Mouse (Mus musculus) ES-Bruce4 (cell line): ENCODE measurements around the gene Clnk. TPM values are rescaled to one million over a fixed set of nuclear protein-coding genes. Genes with fewer than 3 reads are reported as not detected.

ENCODE experiments used
- H3K27ac ChIP-seq: 2 replicates; pipeline ENCODE4 v1.5.1; 2012; ENCODE audit warnings: low read length, inconsistent platforms; ENCODE audit not compliant: insufficient read depth
- H3K27me3 ChIP-seq: 2 replicates; pipeline ENCODE4 v1.6.1; 2012; ENCODE audit warnings: mild to moderate bottlenecking, low read length, inconsistent platforms; ENCODE audit not compliant: control insufficient read depth, poor library complexity, insufficient read depth, severe bottlenecking
- H3K36me3 ChIP-seq: 2 replicates; pipeline ENCODE4 v1.6.1; 2012; ENCODE audit warnings: inconsistent platforms, mild to moderate bottlenecking, low read length, moderate library complexity; ENCODE audit not compliant: control insufficient read depth, poor library complexity, insufficient read depth, severe bottlenecking
- H3K4me1 ChIP-seq: one replicate; pipeline ENCODE4 v1.8.1; 2011; ENCODE audit warnings: low read length; ENCODE audit not compliant: control insufficient read depth, insufficient read depth
- H3K4me3 ChIP-seq: 2 replicates; pipeline ENCODE4 v1.5.1; 2011; ENCODE audit warnings: low read depth, mild to moderate bottlenecking, low read length
- H3K9ac ChIP-seq: 2 replicates; pipeline ENCODE4 v1.6.1; 2012; ENCODE audit warnings: low read depth, mild to moderate bottlenecking, inconsistent platforms; ENCODE audit not compliant: poor library complexity, severe bottlenecking
- H3K9me3 ChIP-seq: replicated peaks from 2 replicates; pipeline ENCODE4 v1.6.1; 2012; ENCODE audit warnings: mild to moderate bottlenecking, low read length, inconsistent platforms; ENCODE audit not compliant: control insufficient read depth, poor library complexity, insufficient read depth, severe bottlenecking
- CTCF ChIP-seq: IDR thresholded peaks from one replicate; pipeline ENCODE4 v1.8.1; 2011; ENCODE audit warnings: low read depth, low read length
- EP300 ChIP-seq: IDR thresholded peaks from 2 replicates; pipeline ENCODE4 v1.6.1; 2011; ENCODE audit warnings: low read depth, low read length; ENCODE audit not compliant: insufficient read depth
- POLR2A ChIP-seq: IDR thresholded peaks from one replicate; pipeline ENCODE4 v1.8.1; 2011; ENCODE audit warnings: low read length; ENCODE audit not compliant: insufficient read depth
- polyA plus RNA-seq: library from polyadenylated mRNA; stranded (reverse); fragments of >200 nt; gene quantifications from 2 replicates; pipeline ENCODE4 v1.2.4, GENCODE M21; 2011; ENCODE audit warnings: low read depth; ENCODE audit not compliant: missing spikeins, insufficient read depth, insufficient read length

The Clnk gene
- polyA plus RNA-seq, result not detected in 2 replicates

GRCm38 (mm10) chr5:38876622-38877021, at the start of gene Clnk:
TSS of gene Clnk (minus strand) at chr5:38876812.
- no peak for TF ChIP-seq CTCF
- TF ChIP-seq POLR2A, result no peak
- no peak for TF ChIP-seq EP300
- Histone ChIP-seq H3K4me1 (no peaks in the 10 kb centered on the region), H3K4me3 (no peak within 1 kb of the TSS), H3K9ac (no peak within 1 kb of the TSS), H3K9me3 (no peaks in the 10 kb centered on the region), H3K27ac (no peak within 1 kb of the TSS), H3K27me3 (no peaks in the 10 kb centered on the region), H3K36me3 (no peaks in the 10 kb centered on the region)

GRCm38 (mm10) chr5:38905271-38905670, 28.7 kb upstream of the Clnk start:
- TF ChIP-seq EP300 (no peak), CTCF (no peak), POLR2A (no peak)
- H3K4me1 ChIP-seq, result no peaks in the 10 kb centered on the region
- no peak overlapping the region for H3K27ac ChIP-seq
- H3K4me3 ChIP-seq, result no peak overlapping the region
- H3K27me3 ChIP-seq, result no peaks in the 10 kb centered on the region
- H3K9ac ChIP-seq, result no peak overlapping the region
- no peaks in the 10 kb centered on the region for H3K36me3 ChIP-seq
- H3K9me3 ChIP-seq, result no peaks in the 10 kb centered on the region

- H3K4me1 ChIP-seq, result no peaks in the 10 kb centered on the region
- no peak overlapping the region for H3K4me3 ChIP-seq
Measured at GRCm38 (mm10) chr5:38904528-38905044, 28.0 kb upstream of the Clnk start.

GRCm38 (mm10) chr5:38902889-38903288, 26.3 kb upstream of the Clnk start:
- TF ChIP-seq EP300, result no peak
- no peak for TF ChIP-seq CTCF
- no peak for TF ChIP-seq POLR2A
- no peaks in the 10 kb centered on the region for H3K36me3 ChIP-seq
- H3K9me3 ChIP-seq, result no peaks in the 10 kb centered on the region

More at GRCm38 (mm10) chr5:38904528-38905044, 28.0 kb upstream of the Clnk start:
- H3K9me3 ChIP-seq, result no peaks in the 10 kb centered on the region
- TF ChIP-seq CTCF, result no peak
- no peak for TF ChIP-seq POLR2A
- no peak for TF ChIP-seq EP300
- H3K27me3 ChIP-seq, result no peaks in the 10 kb centered on the region
- H3K36me3 ChIP-seq, result no peaks in the 10 kb centered on the region
- no peak overlapping the region for H3K27ac ChIP-seq
- no peak overlapping the region for H3K9ac ChIP-seq

GRCm38 (mm10) chr5:38899051-38899450, 22.4 kb upstream of the Clnk start:
- H3K4me3 ChIP-seq, result no peak overlapping the region
- H3K9ac ChIP-seq, result no peak overlapping the region
- no peaks in the 10 kb centered on the region for H3K9me3 ChIP-seq
- H3K4me1 ChIP-seq, result no peaks in the 10 kb centered on the region
- TF ChIP-seq POLR2A, result no peak
- TF ChIP-seq EP300, result no peak
- TF ChIP-seq CTCF, result no peak
- no peaks in the 10 kb centered on the region for H3K36me3 ChIP-seq
- no peak overlapping the region for H3K27ac ChIP-seq
- no peaks in the 10 kb centered on the region for H3K27me3 ChIP-seq

More at GRCm38 (mm10) chr5:38902889-38903288, 26.3 kb upstream of the Clnk start:
- no peak overlapping the region for H3K27ac ChIP-seq
- H3K9ac ChIP-seq, result no peak overlapping the region
- no peak overlapping the region for H3K4me3 ChIP-seq
- H3K27me3 ChIP-seq, result no peaks in the 10 kb centered on the region
- H3K4me1 ChIP-seq, result no peaks in the 10 kb centered on the region

- Histone ChIP-seq H3K27ac (no peak overlapping the region), H3K4me3 (no peak overlapping the region), H3K9ac (no peak overlapping the region), H3K4me1 (no peaks in the 10 kb centered on the region), H3K9me3 (no peaks in the 10 kb centered on the region), H3K36me3 (no peaks in the 10 kb centered on the region), H3K27me3 (no peaks in the 10 kb centered on the region)
- TF ChIP-seq POLR2A (no peak), EP300 (no peak), CTCF (no peak)
Measured at GRCm38 (mm10) chr5:38888646-38889045, 12.0 kb upstream of the Clnk start.
